Mouse (Mus musculus): ENCODE measurements at regions not wholly inside any gene's neighbourhood (a gene's known extent, or its start where the extent isn't known, plus 50 kb on each side); places are given as distances from the start of the nearest gene placed in this dataset.
"Not testable (repeated sequence)": the region's sequence is repeated elsewhere in the genome, so short reads cannot be mapped to it uniquely, and the experiment has no call there.

DNA sequence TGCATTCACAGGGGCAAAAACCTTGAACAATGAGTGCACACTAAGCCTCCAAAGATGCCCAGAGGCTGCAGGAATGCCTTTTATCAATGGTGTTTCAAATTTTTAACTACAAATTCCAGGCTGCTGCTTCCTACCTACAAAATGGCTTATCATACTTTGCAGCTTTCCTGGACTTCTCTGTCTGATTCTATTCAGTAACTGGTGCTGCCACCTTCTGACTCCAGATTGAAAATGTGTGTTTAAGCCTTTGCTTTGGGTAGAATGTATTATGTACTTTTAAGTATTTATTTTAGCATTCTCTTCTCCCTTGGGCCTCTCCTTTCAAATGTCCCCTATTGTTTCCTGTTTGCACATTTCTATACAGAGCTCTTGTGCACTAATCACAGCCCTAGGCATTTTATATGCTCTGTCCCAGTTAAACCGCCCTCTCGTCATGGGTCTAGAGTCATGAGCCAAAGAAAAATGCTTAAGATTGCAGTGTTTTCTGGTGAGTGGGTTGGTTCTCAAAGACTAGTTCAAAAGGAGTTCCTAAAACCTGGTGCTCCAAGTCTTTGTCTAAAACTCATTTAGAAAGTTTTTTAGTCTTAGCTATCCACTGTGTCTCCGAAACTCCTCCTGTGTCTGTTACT is 472.3 kb upstream of the Dpp10 start:
- ATAC-seq (ENCODE audit: low FRiP score, low read depth) = 0 out of 2 replicates have a peak, but pooled peaks have one; percentile 23
- H3K4me3 ChIP-seq = no peak overlapping the region
- WGBS = 77% methylated on average over 3 of the region's 3 CpGs

GRCm38 (mm10) chr1:124510492-124510891 is 465.1 kb upstream of the Dpp10 start:
- ATAC-seq (ENCODE audit: low FRiP score, low read depth) = no peak
- Histone ChIP-seq H3K27ac (replicated peaks) (no peak overlapping the region), H3K4me1 (no peaks in the 10 kb centered on the region), H3K4me2 (replicated peaks) (no peak overlapping the region), H3K36me3 (no peaks in the 10 kb centered on the region), H3K9me3 (no peaks in the 10 kb centered on the region), H3K4me3 (no peak overlapping the region), H3K9ac (replicated peaks) (no peak overlapping the region), H3K27me3 (no peaks in the 10 kb centered on the region)
- WGBS = 94% methylated on average over 7 of the region's 7 CpGs

More for the DNA sequence above, 472.3 kb upstream of the Dpp10 start:
- Histone ChIP-seq H3K4me1 (no peaks in the 10 kb centered on the region), H3K27me3 (no peaks in the 10 kb centered on the region), H3K9ac (replicated peaks) (no peak overlapping the region), H3K27ac (replicated peaks) (no peak overlapping the region), H3K4me2 (replicated peaks) (no peak overlapping the region), H3K36me3 (no peaks in the 10 kb centered on the region), H3K9me3 (no peaks in the 10 kb centered on the region)

GRCm38 (mm10) chr1:124488456-124488855 is 443.1 kb upstream of the Dpp10 start:
- Histone ChIP-seq H3K4me3 (no peak overlapping the region), H3K4me2 (replicated peaks) (no peak overlapping the region), H3K9me3 (no peaks in the 10 kb centered on the region), H3K9ac (replicated peaks) (no peak overlapping the region), H3K27me3 (no peaks in the 10 kb centered on the region), H3K36me3 (no peaks in the 10 kb centered on the region), H3K27ac (replicated peaks) (no peak overlapping the region), H3K4me1 (no peaks in the 10 kb centered on the region; the same call in 1 of the 2 replicates)
- ATAC-seq (ENCODE audit: low FRiP score, low read depth) = no peak

DNA sequence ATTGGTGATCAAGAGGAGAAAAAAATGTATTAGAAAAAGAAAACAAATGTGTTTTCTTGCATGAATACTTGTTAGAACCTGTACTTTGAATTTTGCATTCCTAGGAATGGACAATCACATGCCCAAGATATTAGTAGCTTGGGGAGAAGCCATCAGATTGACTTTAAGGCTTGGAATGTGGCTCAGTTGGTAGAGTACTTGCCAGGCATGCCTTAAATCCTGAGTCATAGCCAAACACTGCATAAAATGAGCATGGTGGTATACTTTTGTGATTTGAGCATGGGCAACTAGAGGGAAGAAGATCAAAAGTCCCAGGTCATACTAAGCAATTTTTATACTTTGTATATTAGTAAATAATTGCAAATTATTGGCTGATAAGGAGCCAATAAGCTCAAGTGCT is 442.6 kb upstream of the Dpp10 start:
- Histone ChIP-seq H3K36me3 (no peaks in the 10 kb centered on the region), H3K4me2 (replicated peaks) (no peak overlapping the region), H3K27ac (replicated peaks) (no peak overlapping the region), H3K4me3 (no peak overlapping the region), H3K9ac (replicated peaks) (no peak overlapping the region), H3K4me1 (no peaks in the 10 kb centered on the region; the same call in 1 of the 2 replicates), H3K9me3 (no peaks in the 10 kb centered on the region), H3K27me3 (no peaks in the 10 kb centered on the region)
- ATAC-seq (ENCODE audit: low FRiP score, low read depth) = no peak

DNA sequence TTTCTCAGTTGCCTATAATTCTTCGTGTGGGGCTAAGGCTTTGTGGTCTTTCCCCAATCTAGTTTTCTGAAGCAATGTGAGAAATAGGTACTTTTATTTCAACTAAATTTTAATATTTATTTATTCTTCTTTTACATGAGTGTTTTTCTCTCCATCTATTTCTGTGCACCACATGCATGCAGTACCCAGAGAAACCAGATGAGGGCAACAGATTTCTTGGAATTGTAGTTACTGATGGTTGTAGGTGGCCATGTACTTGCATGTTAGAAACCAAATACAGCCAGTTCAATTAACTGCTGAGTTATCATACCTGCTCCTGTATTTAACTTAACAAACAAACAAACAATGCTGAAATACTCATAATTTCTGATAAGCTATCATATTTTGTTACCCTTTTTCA is 404.8 kb upstream of the Dpp10 start:
- Histone ChIP-seq H3K4me2 (replicated peaks) (no peak overlapping the region), H3K9ac (replicated peaks) (no peak overlapping the region), H3K36me3 (no peaks in the 10 kb centered on the region), H3K27ac (replicated peaks) (no peak overlapping the region), H3K4me1 (no peaks in the 10 kb centered on the region), H3K9me3 (no peaks in the 10 kb centered on the region), H3K4me3 (no peak overlapping the region), H3K27me3 (no peaks in the 10 kb centered on the region)
- WGBS = 44% methylated on average over 1 of the region's 1 CpGs
- ATAC-seq (ENCODE audit: low FRiP score, low read depth) = no peak

DNA sequence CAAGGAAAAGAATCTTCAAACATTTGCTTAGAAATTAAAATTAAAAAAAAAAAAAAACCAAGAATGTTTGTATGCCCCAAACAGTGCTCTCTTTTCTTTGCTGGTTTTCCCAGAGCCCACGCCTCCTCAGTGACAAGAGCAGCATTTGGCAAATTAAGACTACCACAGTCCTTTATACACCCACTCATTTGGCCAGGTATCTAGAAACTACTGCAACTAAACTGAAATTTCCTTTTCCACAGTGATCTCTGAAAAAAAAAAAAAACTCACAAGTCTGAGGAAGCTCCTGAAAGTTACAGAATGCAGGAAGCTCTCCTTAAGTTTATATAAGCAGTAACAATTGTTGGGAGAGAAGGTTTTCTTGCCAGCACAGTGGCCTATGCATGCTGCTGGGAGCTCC is 394.2 kb upstream of the Dpp10 start:
- Histone ChIP-seq H3K27ac (replicated peaks) (no peak overlapping the region), H3K4me1 (no peaks in the 10 kb centered on the region), H3K27me3 (no peaks in the 10 kb centered on the region), H3K9me3 (no peaks in the 10 kb centered on the region), H3K9ac (replicated peaks) (no peak overlapping the region), H3K4me2 (replicated peaks) (no peak overlapping the region), H3K36me3 (no peaks in the 10 kb centered on the region), H3K4me3 (no peak overlapping the region)
- no peak for ATAC-seq (ENCODE audit: low FRiP score, low read depth)
- WGBS = 82% methylated on average over 1 of the region's 1 CpGs

DNA sequence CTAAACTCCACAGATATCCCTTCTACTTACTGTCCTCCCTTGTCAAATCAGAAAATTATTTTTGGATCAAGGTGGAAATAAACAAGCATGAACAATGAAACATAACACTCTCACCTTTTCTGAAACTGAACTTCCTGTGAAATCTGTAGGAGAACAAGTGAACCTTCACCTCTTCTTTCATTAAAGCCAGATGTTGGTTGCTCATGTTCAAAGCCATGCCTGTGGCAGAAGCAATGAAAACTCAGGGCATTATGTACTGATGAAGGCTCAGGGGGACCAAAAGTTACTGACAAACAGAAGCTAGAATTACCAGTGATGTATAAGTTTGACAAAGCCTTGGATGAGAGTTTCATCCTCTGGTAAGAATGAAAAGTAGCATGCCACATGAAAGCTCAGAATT is 390.5 kb upstream of the Dpp10 start:
- Histone ChIP-seq H3K27me3 (no peaks in the 10 kb centered on the region), H3K9ac (replicated peaks) (no peak overlapping the region), H3K4me2 (replicated peaks) (no peak overlapping the region), H3K4me1 (no peaks in the 10 kb centered on the region), H3K4me3 (no peak overlapping the region), H3K36me3 (no peaks in the 10 kb centered on the region), H3K27ac (replicated peaks) (no peak overlapping the region), H3K9me3 (no peaks in the 10 kb centered on the region)
- no peak for ATAC-seq (ENCODE audit: low FRiP score, low read depth)

DNA sequence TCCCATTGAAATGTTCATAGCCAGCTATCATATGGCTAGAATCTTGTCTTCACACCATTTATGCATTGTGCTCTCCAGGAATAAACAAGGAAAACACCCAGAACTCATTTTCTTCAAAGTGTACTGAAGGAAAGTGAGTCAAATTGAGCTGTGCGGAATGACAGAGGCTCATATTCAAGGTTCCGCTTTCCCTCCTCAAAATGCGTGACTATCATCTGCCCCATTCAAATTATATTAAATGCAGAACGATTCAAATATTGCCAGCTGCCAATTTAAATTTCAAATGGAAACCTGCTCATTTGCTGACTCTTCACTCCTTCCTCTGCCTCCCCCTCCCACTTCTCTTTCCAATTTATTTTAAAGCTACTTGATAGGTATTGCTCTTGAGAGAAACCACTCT is 384.2 kb upstream of the Dpp10 start:
- ATAC-seq (ENCODE audit: low FRiP score, low read depth) = no peak
- Histone ChIP-seq H3K4me2 (replicated peaks) (no peak overlapping the region), H3K4me1 (no peaks in the 10 kb centered on the region), H3K27me3 (no peaks in the 10 kb centered on the region), H3K9me3 (no peaks in the 10 kb centered on the region), H3K36me3 (no peaks in the 10 kb centered on the region), H3K27ac (replicated peaks) (no peak overlapping the region), H3K9ac (replicated peaks) (no peak overlapping the region), H3K4me3 (no peak overlapping the region)
- WGBS = 83% methylated on average over 4 of the region's 4 CpGs

- H3K9me3 ChIP-seq = no peaks in the 10 kb centered on the region
- 76% methylated on average over 4 of the region's 4 CpGs for WGBS
- no peak for ATAC-seq (ENCODE audit: low FRiP score, low read depth)
Measured at GRCm38 (mm10) chr1:124416762-124417161, 371.4 kb upstream of the Dpp10 start.

GRCm38 (mm10) chr1:124410236-124410635 is 364.9 kb upstream of the Dpp10 start:
- no peak for ATAC-seq (ENCODE audit: low FRiP score, low read depth)
- H3K4me1 ChIP-seq = no peaks in the 10 kb centered on the region
- H3K9me3 ChIP-seq = no peaks in the 10 kb centered on the region
- no peaks in the 10 kb centered on the region for H3K27me3 ChIP-seq
- 53% methylated on average over 2 of the region's 2 CpGs for WGBS
- no peaks in the 10 kb centered on the region for H3K36me3 ChIP-seq
- H3K4me3 ChIP-seq = no peak overlapping the region
- H3K27ac ChIP-seq (replicated peaks) = no peak overlapping the region
- no peak overlapping the region for H3K4me2 ChIP-seq (replicated peaks)
- H3K9ac ChIP-seq (replicated peaks) = no peak overlapping the region

More at GRCm38 (mm10) chr1:124416762-124417161, 371.4 kb upstream of the Dpp10 start:
- no peak overlapping the region for H3K9ac ChIP-seq (replicated peaks)
- no peaks in the 10 kb centered on the region for H3K27me3 ChIP-seq
- H3K4me1 ChIP-seq = no peaks in the 10 kb centered on the region
- H3K27ac ChIP-seq (replicated peaks) = no peak overlapping the region
- no peak overlapping the region for H3K4me2 ChIP-seq (replicated peaks)
- no peak overlapping the region for H3K4me3 ChIP-seq
- H3K36me3 ChIP-seq = no peaks in the 10 kb centered on the region

DNA sequence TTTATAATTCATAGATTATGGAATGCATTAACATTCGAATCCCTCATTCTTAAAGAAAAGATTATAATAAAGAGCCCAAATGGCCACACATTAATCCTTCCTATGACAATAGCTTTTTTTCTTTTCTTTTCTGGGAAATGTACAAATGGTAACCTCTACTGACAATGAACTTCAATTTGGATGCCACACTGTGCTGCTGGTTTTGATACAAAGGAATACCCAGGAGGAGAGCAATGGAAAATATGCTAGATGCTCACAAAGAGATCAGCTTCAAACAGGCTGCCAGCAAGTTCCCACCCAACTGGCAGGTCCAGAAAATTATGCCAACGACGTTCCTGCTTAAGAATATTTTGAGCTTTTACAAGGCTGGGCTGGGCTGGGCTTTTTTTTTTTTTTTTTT is 364.4 kb upstream of the Dpp10 start:
- 47% methylated on average over 3 of the region's 3 CpGs for WGBS
- no peaks in the 10 kb centered on the region for H3K4me1 ChIP-seq
- H3K27me3 ChIP-seq = no peaks in the 10 kb centered on the region
- H3K4me2 ChIP-seq (replicated peaks) = no peak overlapping the region
- H3K9ac ChIP-seq (replicated peaks) = no peak overlapping the region
- H3K4me3 ChIP-seq = no peak overlapping the region
- ATAC-seq (ENCODE audit: low FRiP score, low read depth) = no peak
- H3K9me3 ChIP-seq = no peaks in the 10 kb centered on the region
- no peaks in the 10 kb centered on the region for H3K36me3 ChIP-seq
- no peak overlapping the region for H3K27ac ChIP-seq (replicated peaks)

GRCm38 (mm10) chr1:124369604-124370003 is 324.2 kb upstream of the Dpp10 start:
- Histone ChIP-seq H3K27ac (replicated peaks) (no peak overlapping the region), H3K4me2 (replicated peaks) (no peak overlapping the region), H3K9ac (replicated peaks) (no peak overlapping the region), H3K27me3 (no peaks in the 10 kb centered on the region), H3K4me3 (no peak overlapping the region), H3K9me3 (no peaks in the 10 kb centered on the region), H3K36me3 (no peaks in the 10 kb centered on the region), H3K4me1 (no peaks in the 10 kb centered on the region)
- WGBS = 22% methylated on average over 4 of the region's 4 CpGs
- no peak for ATAC-seq (ENCODE audit: low FRiP score, low read depth)

DNA sequence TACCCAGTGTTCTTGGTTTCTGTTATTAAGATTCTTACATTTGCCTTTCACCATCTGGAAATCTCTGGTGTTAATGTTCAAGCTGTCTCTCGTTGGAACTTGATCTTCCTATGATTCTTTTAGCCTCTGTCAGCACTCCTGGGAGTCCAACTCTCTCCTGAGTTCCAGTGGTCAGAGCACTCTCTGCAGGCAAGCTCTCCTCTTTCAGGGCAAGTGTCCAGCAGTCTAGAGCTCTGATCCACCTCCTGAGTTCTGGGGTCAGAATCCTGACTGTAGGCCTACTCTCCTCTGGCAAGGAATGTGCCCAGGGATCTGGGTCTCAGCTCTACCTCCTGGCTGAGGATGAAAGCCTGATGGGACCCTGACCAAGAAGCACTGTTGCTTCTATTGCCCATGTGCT is 303.1 kb upstream of the Dpp10 start:
- H3K4me2 ChIP-seq (replicated peaks); H3K4me3 ChIP-seq; H3K27ac ChIP-seq (replicated peaks); H3K36me3 ChIP-seq; H3K9me3 ChIP-seq; H3K27me3 ChIP-seq; H3K4me1 ChIP-seq; ATAC-seq (ENCODE audit: low FRiP score, low read depth); H3K9ac ChIP-seq (replicated peaks): not testable (repeated sequence)
- WGBS = 80% methylated on average over 1 of the region's 1 CpGs

All from midbrain, embryonic 12.5 days (tissue).